Mouse (Mus musculus) liver, adult 2 months (tissue): Measurements from ENCODE around the gene Dchs2.

Source experiments
- CTCF ChIP-seq: fragments of 200-500 bp; IDR thresholded peaks from 2 replicates; pipeline ENCODE4 v1.5.1; 2011; ENCODE audit warnings: low read depth, low read length, control low read depth
- POLR2A ChIP-seq: fragments of 200-500 bp; IDR thresholded peaks from 2 replicates; pipeline ENCODE4 v1.6.1; 2011; ENCODE audit warnings: low read length, control low read depth; ENCODE audit not compliant: insufficient read depth; ENCODE audit errors: extremely low read depth

- no peak for TF ChIP-seq CTCF
- TF ChIP-seq POLR2A = no peak
Measured at GRCm38 (mm10) chr3:83102286-83102685, 25.5 kb upstream of the Dchs2 start.
